Mouse (Mus musculus): ENCODE results near the gene Mitf. TPM values are rescaled to one million over a fixed set of nuclear protein-coding genes. Genes with fewer than 3 reads are reported as not detected.

The Mitf gene
- polyA plus RNA-seq, 1 experiment from 2014 or later = 24.4 TPM

DNA sequence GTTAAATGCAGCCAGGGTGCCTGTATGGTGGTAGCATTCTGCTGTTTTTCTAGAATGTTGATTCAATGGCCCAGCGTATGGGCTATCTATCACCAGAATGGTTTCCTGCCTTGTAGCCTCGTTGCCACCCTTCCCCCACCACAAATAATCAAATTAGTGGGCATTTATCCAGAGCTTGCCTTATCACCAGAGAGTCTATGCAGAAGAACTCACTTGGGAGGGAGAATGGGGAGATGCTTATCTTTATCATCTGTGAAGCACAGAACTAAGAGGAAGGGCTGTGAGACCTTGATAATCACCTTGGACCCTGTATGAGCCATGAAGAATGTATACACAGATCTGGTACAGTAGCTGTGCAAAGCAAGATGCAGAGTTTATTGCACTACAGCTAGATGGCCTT, 70.1 kb downstream of the Mitf start:
- Histone ChIP-seq H3K9me3 (replicated peaks; ENCODE audit: control insufficient read depth, low read length) (no peaks in the 10 kb centered on the region), H3K27ac (ENCODE audit: low read depth, low read length) (peak overlapping the region; percentile 75), H3K4me2 (peak overlapping the region; percentile 7; the same call in 1 of the 2 replicates), H3K4me1 (ENCODE audit: control insufficient read depth, insufficient read depth, low read length) (peaks cover 30% of the 10 kb centered on the region), H3K36me3 (ENCODE audit: control insufficient read depth, insufficient read depth, low read length) (no peaks in the 10 kb centered on the region), H3K4me3 (ENCODE audit: low read depth, low read length) (no peak overlapping the region), H3K9ac (ENCODE audit: low read depth, low read length) (no peak overlapping the region), H3K27me3 (ENCODE audit: control insufficient read depth, insufficient read depth, low read length) (no peaks in the 10 kb centered on the region)
- no peak for ATAC-seq (replicated peaks; ENCODE audit: insufficient number of reproducible peaks, low FRiP score, low TSS enrichment)
- WGBS (ENCODE audit: insufficient replicate concordance) = 39% methylated on average over 2 of the region's 2 CpGs

DNA sequence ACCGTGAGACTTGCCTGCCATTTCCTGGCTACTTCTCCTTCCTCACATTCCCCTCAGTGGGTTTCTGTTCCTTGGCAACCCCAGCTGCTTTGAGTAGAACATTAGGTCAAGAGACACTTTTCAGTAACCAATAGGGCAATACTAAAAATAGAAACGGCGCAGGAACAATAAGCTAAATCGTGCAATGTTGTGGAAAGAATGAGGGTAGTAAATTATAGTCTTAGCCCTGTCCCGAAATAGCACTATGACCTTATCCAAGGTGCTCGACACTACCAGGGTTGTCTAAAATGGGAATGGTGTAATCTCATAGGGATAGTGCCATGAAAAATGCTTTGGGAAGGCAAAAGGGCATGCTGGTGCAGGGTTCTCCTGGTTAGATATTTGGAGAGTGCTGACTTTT, 70.6 kb downstream of the Mitf start:
- no peaks in the 10 kb centered on the region for H3K36me3 ChIP-seq (ENCODE audit: control insufficient read depth, insufficient read depth, low read length)
- H3K4me2 ChIP-seq = peak overlapping the region; percentile 12
- H3K4me1 ChIP-seq (ENCODE audit: control insufficient read depth, insufficient read depth, low read length) = peaks cover 32% of the 10 kb centered on the region
- peak overlapping the region; percentile 75 for H3K27ac ChIP-seq (ENCODE audit: low read depth, low read length)
- no peak overlapping the region for H3K4me3 ChIP-seq (ENCODE audit: low read depth, low read length)
- ATAC-seq (replicated peaks; ENCODE audit: insufficient number of reproducible peaks, low FRiP score, low TSS enrichment) = no peak
- 48% methylated on average over 6 of the region's 6 CpGs for whole genome bisulfite sequencing (ENCODE audit: insufficient replicate concordance)
- no peaks in the 10 kb centered on the region for H3K27me3 ChIP-seq (ENCODE audit: control insufficient read depth, insufficient read depth, low read length)
- no peak overlapping the region for H3K9ac ChIP-seq (ENCODE audit: low read depth, low read length)
- no peaks in the 10 kb centered on the region for H3K9me3 ChIP-seq (replicated peaks; ENCODE audit: control insufficient read depth, low read length)

GRCm38 (mm10) chr6:97880363-97880762, 73.5 kb downstream of the Mitf start:
- Histone ChIP-seq H3K9me3 (replicated peaks; ENCODE audit: control insufficient read depth, low read length) (no peaks in the 10 kb centered on the region), H3K27ac (ENCODE audit: low read depth, low read length) (peak overlapping the region; percentile 59), H3K4me2 (no peak overlapping the region), H3K4me3 (ENCODE audit: low read depth, low read length) (no peak overlapping the region), H3K27me3 (ENCODE audit: control insufficient read depth, insufficient read depth, low read length) (no peaks in the 10 kb centered on the region), H3K4me1 (ENCODE audit: control insufficient read depth, insufficient read depth, low read length) (peaks cover 32% of the 10 kb centered on the region), H3K36me3 (ENCODE audit: control insufficient read depth, insufficient read depth, low read length) (no peaks in the 10 kb centered on the region), H3K9ac (ENCODE audit: low read depth, low read length) (0 out of 2 replicates have a peak overlapping the region, but pooled peaks have one; percentile 28)
- 23% methylated on average over 5 of the region's 5 CpGs for WGBS (ENCODE audit: insufficient replicate concordance)
- no peak for ATAC-seq (replicated peaks; ENCODE audit: insufficient number of reproducible peaks, low FRiP score, low TSS enrichment)

DNA sequence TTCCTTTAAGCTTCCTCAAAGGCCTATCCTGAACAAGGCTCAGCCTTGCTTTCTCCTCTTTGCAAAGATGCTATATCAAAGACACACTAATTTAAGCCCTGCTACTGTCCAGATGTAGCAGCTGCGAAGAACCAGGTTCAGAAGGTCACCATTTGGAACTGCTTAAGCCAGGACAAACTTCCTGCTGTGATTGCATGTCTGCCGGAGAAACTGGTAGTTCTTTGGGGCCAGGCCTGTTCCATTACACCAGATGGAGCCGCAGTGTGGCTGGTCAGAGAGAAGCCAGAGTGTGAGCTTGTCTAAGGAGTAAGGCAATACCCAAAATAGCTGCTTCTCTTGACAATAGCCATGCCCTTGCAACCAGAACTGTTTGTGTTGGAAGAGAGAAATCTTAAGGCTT, 75.1 kb downstream of the Mitf start:
- H3K36me3 ChIP-seq (ENCODE audit: control insufficient read depth, insufficient read depth, low read length) = no peaks in the 10 kb centered on the region
- 0 out of 2 replicates have a peak overlapping the region, but pooled peaks have one; percentile 16 for H3K9ac ChIP-seq (ENCODE audit: low read depth, low read length)
- H3K4me1 ChIP-seq (ENCODE audit: control insufficient read depth, insufficient read depth, low read length) = peaks cover 37% of the 10 kb centered on the region
- H3K27me3 ChIP-seq (ENCODE audit: control insufficient read depth, insufficient read depth, low read length) = no peaks in the 10 kb centered on the region
- 0 out of 2 replicates have a peak, but pooled peaks have one; percentile 45 for ATAC-seq (replicated peaks; ENCODE audit: insufficient number of reproducible peaks, low FRiP score, low TSS enrichment)
- H3K9me3 ChIP-seq (replicated peaks; ENCODE audit: control insufficient read depth, low read length) = no peaks in the 10 kb centered on the region
- H3K27ac ChIP-seq (ENCODE audit: low read depth, low read length) = peak overlapping the region; percentile 89
- H3K4me3 ChIP-seq (ENCODE audit: low read depth, low read length) = no peak overlapping the region
- WGBS (ENCODE audit: insufficient replicate concordance) = 10% methylated on average over 3 of the region's 3 CpGs
- H3K4me2 ChIP-seq = no peak overlapping the region

DNA sequence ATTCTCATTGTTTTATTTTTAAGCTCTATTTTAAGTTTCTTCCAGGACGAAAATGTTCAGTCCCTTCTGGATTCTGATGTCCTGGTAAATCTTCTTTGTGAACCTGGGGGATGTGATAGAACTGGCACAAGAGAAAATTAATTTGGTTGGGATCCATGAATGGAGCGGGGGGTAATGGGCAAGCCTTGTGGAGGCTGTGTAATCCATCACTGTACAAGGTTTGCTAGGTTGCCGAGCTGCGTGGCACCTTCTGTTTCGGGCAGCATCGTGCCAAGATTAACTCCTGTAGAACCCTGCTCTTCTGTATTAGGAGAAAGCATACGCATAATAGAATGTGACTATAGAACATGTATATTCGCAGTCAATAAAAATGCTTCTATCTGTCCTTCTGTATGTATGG, 76.1 kb downstream of the Mitf start:
- Histone ChIP-seq H3K4me1 (ENCODE audit: control insufficient read depth, insufficient read depth, low read length) (peaks cover 33% of the 10 kb centered on the region), H3K9me3 (replicated peaks; ENCODE audit: control insufficient read depth, low read length) (no peaks in the 10 kb centered on the region), H3K4me3 (ENCODE audit: low read depth, low read length) (no peak overlapping the region), H3K9ac (ENCODE audit: low read depth, low read length) (no peak overlapping the region), H3K27me3 (ENCODE audit: control insufficient read depth, insufficient read depth, low read length) (no peaks in the 10 kb centered on the region), H3K4me2 (no peak overlapping the region), H3K27ac (ENCODE audit: low read depth, low read length) (peak overlapping the region; percentile 68), H3K36me3 (ENCODE audit: control insufficient read depth, insufficient read depth, low read length) (no peaks in the 10 kb centered on the region)
- ATAC-seq (replicated peaks; ENCODE audit: insufficient number of reproducible peaks, low FRiP score, low TSS enrichment) = no peak
- WGBS (ENCODE audit: insufficient replicate concordance) = 77% methylated on average over 8 of the region's 8 CpGs

DNA sequence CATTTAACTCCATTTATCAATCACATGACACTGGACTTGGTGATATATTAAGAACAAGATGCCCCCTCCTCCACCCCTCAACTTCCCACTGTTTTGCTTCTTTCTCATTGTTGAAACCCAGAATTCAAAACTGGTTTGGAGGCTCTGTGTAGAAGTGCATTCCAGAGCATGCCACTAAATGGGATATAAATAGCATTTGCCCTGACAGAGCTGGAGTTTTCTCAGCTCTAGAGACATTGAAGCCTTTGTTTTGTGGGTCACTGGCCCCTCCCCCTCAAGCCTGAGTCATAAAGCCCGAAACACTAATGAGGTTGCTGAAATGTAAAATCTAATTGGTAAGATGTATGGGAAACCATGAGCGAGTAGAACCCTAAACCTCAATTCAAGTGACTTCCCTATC, 76.6 kb downstream of the Mitf start:
- H3K4me1 ChIP-seq (ENCODE audit: control insufficient read depth, insufficient read depth, low read length) = peaks cover 29% of the 10 kb centered on the region
- no peaks in the 10 kb centered on the region for H3K9me3 ChIP-seq (replicated peaks; ENCODE audit: control insufficient read depth, low read length)
- ATAC-seq (replicated peaks; ENCODE audit: insufficient number of reproducible peaks, low FRiP score, low TSS enrichment) = 0 out of 2 replicates have a peak, but pooled peaks have one; percentile 50
- H3K27me3 ChIP-seq (ENCODE audit: control insufficient read depth, insufficient read depth, low read length) = no peaks in the 10 kb centered on the region
- 23% methylated on average over 2 of the region's 2 CpGs for WGBS (ENCODE audit: insufficient replicate concordance)
- H3K36me3 ChIP-seq (ENCODE audit: control insufficient read depth, insufficient read depth, low read length) = no peaks in the 10 kb centered on the region
- peak overlapping the region; percentile 74 for H3K27ac ChIP-seq (ENCODE audit: low read depth, low read length)
- H3K9ac ChIP-seq (ENCODE audit: low read depth, low read length) = no peak overlapping the region
- no peak overlapping the region for H3K4me3 ChIP-seq (ENCODE audit: low read depth, low read length)
- H3K4me2 ChIP-seq = peak overlapping the region; percentile 0; the same call in 1 of the 2 replicates

GRCm38 (mm10) chr6:97884971-97885370, 78.1 kb downstream of the Mitf start:
- H3K9me3 ChIP-seq (replicated peaks; ENCODE audit: control insufficient read depth, low read length) = no peaks in the 10 kb centered on the region
- H3K4me2 ChIP-seq = no peak overlapping the region
- no peak for ATAC-seq (replicated peaks; ENCODE audit: insufficient number of reproducible peaks, low FRiP score, low TSS enrichment)
- 81% methylated on average over 4 of the region's 4 CpGs for WGBS (ENCODE audit: insufficient replicate concordance)
- no peaks in the 10 kb centered on the region for H3K36me3 ChIP-seq (ENCODE audit: control insufficient read depth, insufficient read depth, low read length)
- peaks cover 29% of the 10 kb centered on the region for H3K4me1 ChIP-seq (ENCODE audit: control insufficient read depth, insufficient read depth, low read length)
- no peak overlapping the region for H3K9ac ChIP-seq (ENCODE audit: low read depth, low read length)
- no peak overlapping the region for H3K4me3 ChIP-seq (ENCODE audit: low read depth, low read length)
- no peak overlapping the region for H3K27ac ChIP-seq (ENCODE audit: low read depth, low read length)
- no peaks in the 10 kb centered on the region for H3K27me3 ChIP-seq (ENCODE audit: control insufficient read depth, insufficient read depth, low read length)

DNA sequence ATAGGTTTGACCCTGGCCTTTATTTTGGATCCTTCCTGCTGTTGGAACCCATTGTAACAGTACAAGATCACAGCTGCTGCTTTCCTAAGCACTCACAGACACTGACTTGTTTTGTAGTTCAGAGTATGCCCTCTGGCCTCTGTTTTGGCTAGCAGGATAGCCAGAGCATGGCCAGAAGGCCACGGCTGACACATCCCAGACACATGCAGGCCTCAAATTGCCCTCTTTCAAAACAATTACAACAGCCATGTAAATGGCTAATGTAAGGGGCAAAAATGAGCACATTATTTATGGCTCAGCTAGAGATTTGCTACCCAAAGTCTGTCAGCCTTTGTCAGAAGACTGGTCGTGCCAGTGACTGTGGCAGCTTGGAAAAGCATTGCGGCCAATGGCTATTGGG, 78.8 kb downstream of the Mitf start:
- no peaks in the 10 kb centered on the region for H3K9me3 ChIP-seq (replicated peaks; ENCODE audit: control insufficient read depth, low read length)
- H3K4me1 ChIP-seq (ENCODE audit: control insufficient read depth, insufficient read depth, low read length) = peaks cover 27% of the 10 kb centered on the region
- ATAC-seq (replicated peaks; ENCODE audit: insufficient number of reproducible peaks, low FRiP score, low TSS enrichment) = no peak
- H3K36me3 ChIP-seq (ENCODE audit: control insufficient read depth, insufficient read depth, low read length) = no peaks in the 10 kb centered on the region
- no peak overlapping the region for H3K27ac ChIP-seq (ENCODE audit: low read depth, low read length)
- H3K27me3 ChIP-seq (ENCODE audit: control insufficient read depth, insufficient read depth, low read length) = no peaks in the 10 kb centered on the region
- WGBS (ENCODE audit: insufficient replicate concordance) = 64% methylated on average over 3 of the region's 3 CpGs
- H3K9ac ChIP-seq (ENCODE audit: low read depth, low read length) = no peak overlapping the region
- no peak overlapping the region for H3K4me2 ChIP-seq
- H3K4me3 ChIP-seq (ENCODE audit: low read depth, low read length) = no peak overlapping the region

GRCm38 (mm10) chr6:97887893-97888292, 81.0 kb downstream of the Mitf start:
- ATAC-seq (replicated peaks; ENCODE audit: insufficient number of reproducible peaks, low FRiP score, low TSS enrichment) = no peak
- Histone ChIP-seq H3K4me2 (no peak overlapping the region), H3K27ac (ENCODE audit: low read depth, low read length) (no peak overlapping the region), H3K4me3 (ENCODE audit: low read depth, low read length) (no peak overlapping the region), H3K9me3 (replicated peaks; ENCODE audit: control insufficient read depth, low read length) (no peaks in the 10 kb centered on the region), H3K9ac (ENCODE audit: low read depth, low read length) (no peak overlapping the region), H3K36me3 (ENCODE audit: control insufficient read depth, insufficient read depth, low read length) (no peaks in the 10 kb centered on the region), H3K27me3 (ENCODE audit: control insufficient read depth, insufficient read depth, low read length) (no peaks in the 10 kb centered on the region), H3K4me1 (ENCODE audit: control insufficient read depth, insufficient read depth, low read length) (peaks cover 12% of the 10 kb centered on the region)
- WGBS (ENCODE audit: insufficient replicate concordance) = 30% methylated on average over 4 of the region's 4 CpGs

All from heart, embryonic 11.5 days (tissue).